Mouse (Mus musculus) inflammation-experienced regulatory T-cells, adult 16 weeks (primary cell): ENCODE data around the gene Adam19. TPM values are rescaled to one million over a fixed set of nuclear protein-coding genes. Genes with fewer than 3 reads are reported as not detected.

Experiments
- polyA plus RNA-seq: library from polyadenylated mRNA; unstranded; fragments of 100-300 nt; shearing (Covaris generic); gene quantifications from one replicate; pipeline ENCODE4 v1.2.1, GENCODE M21; 2017

Gene Adam19
- polyA plus RNA-seq = 61.0 TPM

GRCm38 (mm10) chr11:46055896-46056769 is at the start of gene Adam19:
Gene Adam19 (plus strand): TSS chr11:46055992.

GRCm38 (mm10) chr11:46052105-46052659 is 3.6 kb upstream of the Adam19 start, which contains the start of gene Gm12166:
Gene Gm12166 (minus strand): TSS chr11:46052321.

DNA sequence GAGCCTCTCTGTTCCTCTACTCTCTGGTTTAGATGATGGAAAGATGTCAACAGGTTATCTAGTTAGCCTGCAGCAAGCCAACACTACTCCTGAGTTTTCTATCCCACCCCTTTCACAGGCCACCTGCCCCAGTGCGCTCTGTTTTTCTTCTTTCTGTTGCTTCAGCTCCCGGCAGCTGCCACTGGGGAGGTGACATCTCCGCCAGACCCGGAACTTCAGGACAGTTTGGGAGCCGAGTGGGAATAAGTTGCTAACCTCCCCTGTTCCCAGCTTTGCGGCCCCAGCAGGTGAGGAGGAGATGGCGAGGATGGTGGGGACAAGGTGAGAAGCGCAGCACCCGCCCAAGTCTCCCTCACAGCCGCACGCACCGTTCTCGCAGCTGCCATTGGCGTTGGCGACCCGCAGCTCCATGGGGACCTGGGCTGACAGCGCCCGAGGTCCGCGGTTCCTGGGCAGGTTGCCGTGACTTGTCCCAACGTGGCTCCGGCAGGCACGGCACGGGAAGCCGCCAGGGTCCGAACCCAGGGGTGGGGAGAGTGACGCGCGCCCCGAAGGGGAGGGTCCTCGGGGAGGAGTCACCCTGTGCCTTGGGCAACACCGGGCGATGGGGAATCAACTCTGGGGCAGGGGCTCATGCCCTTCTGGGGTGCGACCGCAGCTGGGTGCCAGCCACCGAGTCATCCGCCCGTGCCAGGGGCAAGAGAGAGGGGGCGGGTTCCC is 110.2 kb downstream of the Adam19 start, which contains the start of gene Nipal4:
Nipal4 (minus strand) TSS at position 643 of the 720 bp plus-strand sequence.

Other genes with a start within 250 kb of the Adam19 start
- 50.7 TPM for gene Clint1, start 203.9 kb upstream of the Adam19 start, polyA plus RNA-seq
- 2.7 TPM for gene Lsm11, start 111.1 kb upstream of the Adam19 start, polyA plus RNA-seq
- gene Thg1l, start 100.5 kb upstream of the Adam19 start, polyA plus RNA-seq = 6.6 TPM
- not detected for gene Sox30, start 75.7 kb upstream of the Adam19 start, polyA plus RNA-seq
- 8.0 TPM for gene Gm12166, start 3.7 kb upstream of the Adam19 start, polyA plus RNA-seq
- gene Nipal4, start 110.5 kb downstream of the Adam19 start, polyA plus RNA-seq = 0.30 TPM
- gene Fndc9, start 179.5 kb downstream of the Adam19 start, polyA plus RNA-seq = 0.88 TPM